Mouse (Mus musculus): ENCODE data around the gene Pmpcb.

Pmpcb gene

DNA sequence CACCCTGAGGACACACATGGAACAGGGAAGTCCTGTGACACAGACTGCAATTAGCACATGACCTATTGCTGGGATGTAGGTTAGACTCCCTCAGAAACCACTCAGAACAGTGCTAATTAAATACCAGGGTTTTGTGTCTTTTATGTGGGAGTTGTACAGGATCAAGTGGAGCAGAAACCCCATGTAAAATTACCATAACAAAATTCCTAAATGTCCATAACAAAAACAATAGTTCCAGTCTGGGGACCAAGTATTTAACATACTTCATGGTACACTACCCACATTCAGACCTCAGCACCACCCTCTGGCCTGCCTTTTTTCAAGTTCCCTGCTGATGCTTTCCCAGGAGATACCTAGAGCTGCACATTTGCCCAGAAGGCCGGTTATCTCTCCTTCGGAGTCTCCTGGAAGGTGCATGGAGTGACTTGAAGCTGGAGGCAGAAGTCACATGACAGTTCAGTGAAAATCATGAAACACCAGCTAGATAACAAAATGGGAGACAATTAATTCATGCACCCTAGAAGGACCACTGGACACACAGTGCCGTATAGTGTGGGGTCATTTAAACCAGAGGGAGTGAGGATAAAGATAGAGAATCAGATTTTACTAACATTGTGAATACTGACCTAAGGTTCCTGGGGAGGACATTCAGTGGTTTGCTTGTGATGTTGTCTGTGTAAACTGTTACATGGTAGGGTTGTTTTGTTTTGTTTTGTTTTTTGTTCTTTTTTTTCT is 4.6 kb upstream of the Pmpcb start:
- no peak for DNase-seq (ENCODE audit: low spot score)

DNA sequence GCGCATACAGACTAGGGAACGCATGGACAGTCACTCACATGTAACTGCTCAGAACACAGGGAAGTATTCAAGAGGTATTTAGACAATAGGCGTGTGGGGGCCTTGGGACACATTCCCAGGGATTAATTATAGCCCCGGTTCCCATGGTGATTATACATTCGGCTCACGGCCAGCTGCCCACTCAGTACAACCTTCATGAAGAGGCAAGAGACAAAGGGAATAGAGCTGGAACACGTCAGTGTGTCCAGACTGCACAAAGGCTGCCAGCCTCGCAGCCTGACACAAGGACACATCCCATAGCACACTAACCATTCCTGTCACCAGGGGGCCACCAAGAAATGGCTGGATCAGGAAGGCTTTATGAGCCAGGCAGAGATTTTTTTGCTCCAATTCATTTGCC is 4.0 kb upstream of the Pmpcb start:
- peak; percentile 21 for DNase-seq (ENCODE audit: low spot score)

DNA sequence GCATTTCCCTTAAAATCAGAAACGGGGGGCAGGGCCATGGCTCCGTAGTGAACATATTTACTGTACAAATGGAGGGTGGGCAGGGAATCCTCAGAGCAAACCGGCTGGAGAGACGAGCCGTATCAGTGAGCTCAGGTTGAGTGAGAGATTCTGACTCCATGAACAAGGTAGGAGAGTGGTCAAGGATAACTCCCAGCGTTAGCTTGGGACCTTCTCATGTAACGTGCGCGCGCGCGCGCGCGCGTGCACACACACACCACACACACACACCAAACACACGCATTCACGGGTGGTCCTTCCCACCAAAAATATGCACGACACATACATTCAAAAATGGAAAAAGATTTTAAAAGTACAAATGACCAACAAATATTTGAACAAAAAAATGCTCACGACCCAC is 1.8 kb upstream of the Pmpcb start:
- no peak for DNase-seq (ENCODE audit: low spot score)

DNA sequence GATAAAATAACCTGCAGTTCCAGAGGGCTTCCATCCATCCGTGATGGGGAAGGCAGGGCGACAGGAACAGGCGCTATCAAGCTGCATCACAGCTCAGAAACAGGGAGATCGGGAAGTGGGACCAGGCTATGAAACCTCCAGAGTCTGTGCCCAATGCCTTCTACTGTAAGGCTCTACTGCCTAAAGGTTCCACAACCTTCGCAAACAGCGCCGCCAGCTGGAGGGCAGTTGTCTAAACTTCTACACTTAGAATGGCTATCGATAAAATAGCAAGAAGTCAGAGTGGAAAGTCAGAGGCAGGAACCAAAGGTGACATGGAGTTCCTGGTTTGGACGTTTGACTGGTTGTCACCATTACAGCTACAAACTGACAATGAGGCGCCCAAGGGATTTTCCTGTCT is 1.4 kb upstream of the Pmpcb start:
- DNase-seq (ENCODE audit: low spot score), result peak; percentile 42

DNA sequence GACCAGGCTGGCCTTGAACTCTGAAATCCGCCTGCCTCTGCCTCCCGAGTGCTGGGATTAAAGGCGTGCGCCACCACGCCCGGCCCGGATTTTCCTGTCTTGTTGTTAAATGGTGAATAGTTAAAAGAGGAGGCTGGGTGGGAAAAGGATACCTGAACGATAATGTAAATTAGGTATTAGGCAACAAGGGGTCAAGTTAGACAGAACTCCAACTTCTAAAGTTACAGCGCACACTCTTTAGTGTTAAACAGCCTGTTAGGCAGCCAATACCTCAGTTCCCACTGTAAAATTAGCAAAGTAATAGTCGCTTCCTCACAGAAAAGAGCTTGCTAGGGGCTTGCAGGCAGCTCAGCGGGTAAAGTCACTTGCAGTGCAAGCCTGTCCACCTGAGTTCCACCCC is 895 bp upstream of the Pmpcb start:
- DNase-seq (ENCODE audit: low spot score), result no peak

DNA sequence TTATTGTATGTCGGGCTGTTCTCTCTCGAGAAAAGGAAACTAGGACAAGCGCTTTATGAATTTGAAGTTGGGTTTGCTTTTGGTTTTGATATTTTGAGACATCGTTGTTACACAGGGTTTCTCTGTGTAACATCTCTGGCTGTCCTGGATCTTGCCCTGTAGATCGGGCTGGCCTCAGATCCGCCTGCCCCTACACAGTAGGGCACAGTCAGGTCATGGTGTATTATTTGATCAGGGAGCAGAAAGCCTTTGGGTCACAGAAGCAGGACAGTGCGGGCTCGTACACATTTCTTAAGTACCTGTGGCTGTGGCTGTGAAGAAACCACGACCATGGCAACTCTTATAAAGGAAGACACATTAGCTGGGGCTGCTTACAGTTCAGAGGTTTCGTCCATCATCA is 679 bp downstream of the Pmpcb start:
- DNase-seq (ENCODE audit: low spot score), result no peak

DNA sequence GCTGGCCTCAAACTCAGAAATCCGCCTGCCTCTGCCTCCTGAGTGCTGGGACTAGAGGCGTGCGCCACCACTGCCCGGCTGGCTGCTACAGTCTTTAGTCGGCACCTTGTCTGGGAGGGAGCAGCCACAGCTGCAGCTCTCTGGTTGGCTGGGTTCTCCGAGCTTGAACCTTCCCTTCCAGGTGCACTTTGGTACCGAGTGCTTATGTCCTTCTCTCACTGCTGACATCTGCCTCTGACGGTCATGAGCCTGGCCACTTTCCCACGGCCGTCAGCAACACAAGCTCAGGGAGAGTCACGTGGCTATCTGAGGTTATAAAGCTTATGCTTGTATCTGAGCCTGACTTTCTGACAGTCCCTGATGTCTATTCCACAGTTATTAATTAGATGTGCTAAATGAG is 2.2 kb downstream of the Pmpcb start:
- DNase-seq (ENCODE audit: low spot score), result no peak

DNA sequence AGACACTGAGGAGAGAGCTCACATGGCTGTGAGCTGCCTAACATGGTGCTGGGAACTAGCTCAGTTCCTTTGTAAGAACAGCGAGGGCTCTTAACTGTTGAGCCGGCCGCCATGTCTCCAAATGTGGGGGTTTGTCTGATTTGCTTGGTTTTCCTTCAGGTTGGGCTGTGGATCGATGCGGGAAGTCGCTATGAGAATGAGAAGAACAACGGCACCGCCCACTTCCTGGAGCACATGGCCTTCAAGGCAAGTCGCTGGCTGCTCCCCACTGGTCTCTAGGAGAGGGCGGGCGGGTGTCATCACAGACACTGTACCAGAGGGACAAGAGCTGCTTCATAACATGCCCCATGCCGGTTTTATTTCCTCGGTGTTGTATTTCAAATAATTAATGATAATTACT is 2.9 kb downstream of the Pmpcb start:
- DNase-seq (ENCODE audit: low spot score), result no peak

DNA sequence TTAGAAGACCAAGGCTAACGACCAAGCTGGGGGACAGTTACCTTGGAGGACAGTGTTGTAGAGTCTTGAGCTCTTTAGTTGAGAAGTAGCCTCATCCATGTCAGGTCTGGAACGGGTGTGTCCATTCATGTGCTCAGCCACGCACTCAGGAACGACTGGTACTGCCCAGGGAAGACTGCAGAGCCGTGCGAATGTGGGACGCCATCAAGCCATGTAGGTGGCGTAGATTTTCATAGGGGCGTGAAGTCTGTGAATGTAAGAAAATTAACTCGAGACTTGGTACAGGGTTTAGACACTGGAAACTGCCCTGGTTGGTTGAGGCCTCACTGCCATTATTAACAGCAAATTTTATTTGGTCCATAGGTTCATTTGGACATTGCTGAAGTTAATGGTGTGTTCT is 6.7 kb downstream of the Pmpcb start:
- DNase-seq (ENCODE audit: low spot score), result no peak

DNA sequence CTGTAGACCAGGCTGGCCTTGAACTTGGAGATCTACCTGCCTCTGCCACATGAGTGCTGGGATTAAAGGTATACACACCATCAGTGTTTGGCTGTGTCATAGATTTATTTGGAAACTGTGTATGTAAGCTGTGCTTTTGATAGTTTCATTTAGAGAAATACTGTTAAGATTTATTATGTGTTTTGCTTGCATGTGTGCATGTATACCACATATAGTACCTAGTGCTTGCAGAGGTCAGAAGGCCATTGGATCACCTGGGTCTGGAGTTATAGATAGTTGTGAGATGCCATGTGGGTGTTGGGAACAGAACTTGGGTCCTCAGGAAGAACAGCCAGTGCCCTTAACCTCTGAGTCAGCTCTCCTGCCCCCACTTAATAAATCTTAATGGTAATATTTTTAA is 7.7 kb downstream of the Pmpcb start:
- no peak for DNase-seq (ENCODE audit: low spot score)

DNA sequence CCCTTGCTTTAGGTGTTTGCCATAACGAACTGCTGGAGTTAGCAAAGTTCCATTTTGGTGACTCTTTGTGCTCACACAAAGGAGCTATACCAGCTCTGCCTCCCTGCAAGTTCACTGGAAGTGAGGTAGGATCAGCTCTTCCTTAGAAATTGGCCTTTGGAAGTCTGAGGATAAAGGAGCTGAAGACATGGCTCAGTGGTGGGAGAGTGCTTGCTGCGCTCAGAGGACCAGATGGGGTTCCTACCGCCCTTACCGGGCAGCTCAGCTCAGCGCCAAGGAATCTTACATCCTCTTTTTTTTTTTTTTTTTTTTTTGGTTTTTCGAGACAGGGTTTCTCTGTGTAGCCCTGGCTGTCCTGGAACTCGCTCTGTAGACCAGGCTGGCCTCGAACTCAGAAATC is 9.0 kb downstream of the Pmpcb start:
- no peak for DNase-seq (ENCODE audit: low spot score)

DNA sequence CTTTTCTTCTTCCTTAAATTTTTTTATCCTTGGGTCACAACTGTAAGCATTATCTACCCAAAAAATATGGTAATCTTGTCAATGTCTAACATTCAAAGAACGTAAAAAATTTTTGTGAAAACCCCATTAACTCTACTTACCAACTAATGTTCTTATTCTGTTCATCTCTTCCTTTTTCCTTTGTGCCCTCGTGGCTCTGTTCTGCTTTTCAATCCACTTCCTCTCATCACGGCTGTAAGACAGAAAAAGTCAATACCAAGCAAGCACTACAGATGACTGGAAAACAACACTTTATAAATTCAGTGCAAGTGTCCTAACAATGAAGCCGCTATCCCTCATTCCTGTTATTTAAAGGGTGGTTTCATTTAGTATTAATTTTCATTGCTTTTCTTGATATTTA is 31.6 kb downstream of the Pmpcb start:
- DNase-seq (ENCODE audit: low spot score), result no peak

DNA sequence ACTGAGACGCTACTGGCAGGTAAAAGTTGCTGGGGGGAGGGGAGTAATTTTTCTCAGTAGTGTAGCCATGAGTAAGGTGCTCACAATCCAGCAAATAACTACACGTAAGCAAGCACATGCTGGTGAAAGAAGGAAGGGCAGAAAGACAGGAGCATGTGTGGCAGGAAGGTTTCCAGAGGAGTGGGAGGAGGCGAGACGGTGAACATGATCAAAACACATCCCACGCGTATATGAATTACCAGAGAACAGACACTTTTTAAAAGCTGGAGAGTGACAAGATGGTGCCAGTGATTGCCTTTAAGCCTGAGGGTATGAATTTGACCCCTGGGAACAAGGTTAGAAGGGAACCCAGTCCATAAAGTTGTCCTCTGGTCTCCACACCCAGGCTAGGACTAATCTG is 32.9 kb downstream of the Pmpcb start:
- no peak for DNase-seq (ENCODE audit: low spot score)

DNA sequence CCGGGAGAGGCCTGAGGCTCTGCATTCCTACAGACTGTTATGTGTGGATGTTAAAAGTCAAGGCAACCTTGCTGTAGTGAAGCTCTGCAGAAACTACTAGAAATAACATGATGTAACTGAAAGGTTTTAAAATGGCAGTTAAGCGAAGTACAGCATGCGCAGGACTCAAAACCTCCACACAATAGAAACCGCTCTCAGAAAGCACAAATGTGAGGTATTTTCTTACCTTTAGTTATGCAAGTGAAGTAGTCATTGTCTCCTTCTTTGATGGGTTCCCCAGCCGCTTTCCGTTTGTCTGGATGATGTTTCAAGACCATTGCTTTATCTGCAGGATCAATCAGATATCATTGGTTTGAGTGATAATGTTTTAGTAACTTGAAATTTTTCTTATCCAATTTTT is 39.5 kb downstream of the Pmpcb start:
- no peak for DNase-seq (ENCODE audit: low spot score)

DNA sequence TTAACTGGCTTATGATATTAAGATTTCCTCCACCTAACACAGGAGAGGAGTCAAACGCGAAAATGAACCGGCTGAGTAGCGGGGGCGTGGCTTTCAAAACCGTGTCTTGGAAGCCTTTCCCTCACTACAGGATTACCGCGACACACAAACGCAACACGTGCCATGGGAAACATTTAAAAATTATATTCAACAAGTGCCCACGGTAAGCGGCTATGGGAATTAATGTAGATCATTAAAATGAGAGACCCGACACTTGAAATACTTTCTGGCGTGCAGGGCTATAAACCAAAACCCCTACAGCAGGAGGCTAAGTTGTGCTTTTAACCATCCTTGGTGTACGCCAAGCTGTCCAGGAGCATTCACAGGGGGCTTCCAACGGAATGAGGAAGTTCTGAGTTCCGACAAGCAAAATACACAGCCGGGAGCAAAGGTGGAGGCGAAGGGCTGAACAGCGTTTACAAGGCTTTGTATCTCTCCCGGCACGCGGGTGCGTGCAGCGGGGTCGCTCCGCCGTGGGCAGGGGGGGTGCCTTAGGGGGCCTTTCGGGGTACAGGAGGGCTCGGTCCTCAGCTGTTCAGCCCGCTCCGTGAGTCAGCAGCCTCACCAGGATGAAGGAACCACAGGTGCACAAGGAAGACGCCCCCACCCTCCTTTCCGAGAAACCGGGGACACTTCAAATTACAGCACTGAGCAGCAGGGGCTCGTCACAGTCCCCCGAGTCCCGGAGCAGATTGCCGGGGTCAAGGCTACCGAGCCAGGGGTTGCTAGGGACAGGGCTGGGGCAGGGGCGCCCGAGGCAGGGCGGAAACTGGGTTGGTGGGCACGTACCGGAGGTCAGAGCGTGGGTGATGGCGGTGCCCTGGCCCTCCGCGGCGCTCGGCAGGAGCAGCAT is 47.5 kb downstream of the Pmpcb start:
- peak; percentile 3 for DNase-seq (ENCODE audit: low spot score)

DNA sequence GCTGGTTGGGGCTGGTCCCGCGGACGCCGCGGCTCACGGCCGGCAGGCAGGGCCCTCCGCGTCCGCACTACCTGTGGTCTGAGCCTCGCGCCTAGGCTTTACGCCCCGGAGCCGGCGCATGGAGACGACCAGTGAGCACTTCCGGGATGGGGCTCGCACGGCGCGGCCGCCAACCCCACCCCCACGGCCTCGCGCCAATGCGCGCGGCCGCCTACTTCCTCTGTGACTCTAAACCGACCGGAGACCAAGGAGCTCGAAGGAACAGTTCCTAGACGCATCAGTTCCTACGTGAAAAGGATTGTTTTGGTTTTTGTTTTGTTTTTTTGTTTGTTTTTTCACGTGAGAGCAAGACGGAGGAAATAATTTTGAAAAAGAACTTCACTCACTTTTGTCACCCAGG is 48.1 kb downstream of the Pmpcb start, which contains the start of the genes Dnajc2 and Psmc2:
TSS of gene Dnajc2 (minus strand) at position 199 of the 400 bp plus-strand sequence.
TSS of gene Psmc2 (plus strand) at position 231 of the 400 bp plus-strand sequence.
- DNase-seq (ENCODE audit: low spot score), result peak; percentile 66

DNA sequence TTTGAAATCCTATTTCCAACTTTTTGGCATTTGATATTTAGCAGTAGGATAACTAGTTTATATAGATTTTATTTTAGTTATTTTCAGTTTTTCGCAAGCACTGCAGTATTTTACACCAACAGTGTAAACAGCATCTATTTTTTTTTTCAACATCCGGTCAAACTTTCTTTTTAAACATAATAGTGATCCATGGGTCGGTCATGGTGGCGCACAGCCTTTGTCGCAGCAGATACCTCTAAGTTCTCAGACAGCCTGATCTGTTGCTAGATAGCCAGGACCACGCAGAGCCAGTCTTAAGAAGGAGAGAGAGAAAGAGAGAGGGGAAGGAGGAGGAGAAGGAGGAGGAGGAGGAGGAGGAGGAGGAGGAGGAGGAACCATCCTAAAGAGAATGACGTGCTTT is 48.8 kb downstream of the Pmpcb start:
- DNase-seq (ENCODE audit: low spot score), result no peak

DNA sequence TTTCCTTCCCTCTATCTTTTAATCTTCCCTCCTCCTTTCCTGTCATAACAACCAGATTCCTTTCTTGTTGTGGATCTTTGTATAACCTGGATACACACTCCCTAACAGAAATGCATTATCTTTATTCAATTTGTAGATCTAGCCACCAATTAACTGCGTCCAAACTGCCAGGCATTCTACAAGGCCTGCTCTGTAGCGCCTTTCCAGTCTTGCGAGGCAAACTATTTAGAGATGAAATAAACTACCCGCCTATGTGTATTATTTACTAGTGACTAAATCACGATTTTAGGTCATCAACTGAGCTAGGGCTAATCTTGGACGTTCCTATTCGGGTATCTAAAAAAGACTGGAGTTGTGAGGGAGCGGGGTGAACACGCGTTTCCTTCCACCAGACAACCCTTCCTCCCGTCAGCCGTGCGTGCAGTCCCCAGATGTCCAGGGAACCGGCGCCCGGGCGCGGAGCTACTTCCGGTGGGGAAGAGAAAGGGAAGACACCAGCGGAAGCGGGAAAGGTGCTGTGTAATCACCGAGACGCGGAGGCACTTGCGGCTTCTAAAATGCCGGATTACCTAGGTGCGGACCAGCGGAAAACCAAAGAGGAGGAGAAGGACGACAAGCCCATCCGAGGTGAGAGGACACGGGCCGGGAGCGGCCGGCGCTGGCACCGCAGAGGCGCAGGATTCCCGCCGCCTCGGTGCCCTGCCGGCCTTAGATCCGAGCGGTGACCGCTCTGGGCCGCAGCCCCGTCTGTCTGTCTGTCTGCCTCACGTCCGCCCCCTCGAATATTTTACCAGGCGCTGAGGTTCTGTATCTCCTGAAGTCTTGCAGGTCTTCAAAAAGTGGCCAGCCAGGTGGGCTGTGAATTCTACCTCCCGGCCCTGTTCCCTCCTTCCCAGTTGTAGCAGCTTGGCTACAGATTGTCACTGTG is 49.6 kb downstream of the Pmpcb start:
- DNase-seq (ENCODE audit: low spot score), result peak; percentile 90

DNA sequence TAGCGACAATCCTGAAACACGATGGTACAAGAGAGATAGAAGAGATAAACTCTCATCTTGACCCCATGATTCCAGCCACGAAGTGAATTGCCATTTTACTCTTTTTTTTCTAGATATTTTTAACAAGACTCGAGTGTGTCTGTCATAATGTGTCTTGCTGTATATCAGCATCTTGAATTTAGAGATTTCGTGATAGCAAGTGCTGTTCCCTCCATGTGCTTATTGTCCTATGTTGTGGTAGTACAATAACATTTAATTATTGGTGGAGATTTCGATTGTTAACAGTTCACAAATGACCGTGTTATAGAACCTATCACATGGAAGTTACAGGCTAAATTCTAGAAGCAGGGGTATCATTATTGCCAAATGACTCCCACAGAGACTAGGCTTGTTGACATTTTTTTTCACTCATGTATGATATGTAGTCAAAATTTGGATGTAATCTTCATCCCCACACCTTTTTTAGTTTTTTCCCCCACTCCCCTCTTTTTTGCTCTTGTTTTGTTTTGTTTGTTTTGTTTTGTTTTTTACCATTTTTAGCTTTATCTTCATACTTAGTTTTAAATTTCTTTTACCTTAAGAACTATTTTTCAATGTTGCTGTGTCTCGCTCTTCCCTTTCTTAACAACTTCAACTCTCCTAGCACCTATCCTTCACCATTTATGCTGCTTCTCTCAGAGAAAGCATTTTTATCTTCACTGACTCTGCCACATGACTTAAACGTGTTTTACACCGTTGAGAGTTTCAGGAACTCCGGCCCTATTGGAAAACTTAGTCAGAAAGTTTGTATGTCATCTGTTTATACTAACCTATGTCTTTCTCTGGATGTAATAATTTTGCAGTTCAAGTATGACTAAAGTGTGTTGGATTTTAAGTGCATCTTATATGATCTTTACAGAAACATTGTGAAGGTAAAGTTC is 50.5 kb downstream of the Pmpcb start:
- no peak for DNase-seq (ENCODE audit: low spot score)

DNA sequence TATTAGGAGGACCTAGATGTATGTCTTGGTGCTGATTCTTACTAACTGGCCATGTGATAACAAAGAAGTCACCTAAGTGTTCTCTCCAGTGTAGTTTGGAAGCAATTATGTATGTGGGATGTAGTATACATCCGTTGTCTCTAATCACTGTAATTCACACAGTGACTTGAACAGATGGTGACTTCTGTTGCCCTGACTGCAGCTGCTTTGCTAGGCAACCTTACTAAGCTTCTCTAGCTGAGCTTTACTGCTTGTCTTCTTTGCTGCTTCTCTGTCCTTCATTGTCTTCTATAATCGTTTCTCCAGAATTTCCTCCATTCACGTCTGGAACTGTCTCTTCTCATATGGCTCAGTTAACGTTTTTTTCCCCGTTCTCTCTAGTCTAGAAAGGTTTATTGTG is 52.1 kb downstream of the Pmpcb start:
- no peak for DNase-seq (ENCODE audit: low spot score)

DNA sequence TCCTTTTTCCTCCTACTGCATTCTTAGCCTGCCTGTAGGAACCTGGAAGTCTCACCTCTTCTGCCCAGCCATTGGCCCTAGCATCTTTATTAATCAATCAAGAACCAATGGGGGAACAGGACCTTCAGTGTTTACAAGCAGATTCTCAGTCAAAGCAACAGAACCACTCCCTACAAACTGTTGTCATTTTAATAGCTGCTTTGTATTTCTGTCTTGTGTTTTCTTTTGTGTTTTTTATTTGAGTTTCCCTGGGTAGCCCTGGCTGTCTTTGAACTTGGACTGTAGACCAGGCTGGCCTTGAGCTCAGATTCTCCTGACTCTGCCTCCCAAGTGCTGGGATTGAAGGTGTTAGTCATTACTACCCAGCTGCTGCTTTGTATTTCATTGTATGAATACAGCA is 55.2 kb downstream of the Pmpcb start:
- no peak for DNase-seq (ENCODE audit: low spot score)

All from ovary, postnatal 10 days (tissue).